Mouse (Mus musculus): ENCODE data around the gene Phldb2. TPM values are rescaled to one million over a fixed set of nuclear protein-coding genes. Genes with fewer than 3 reads are reported as not detected.
A peak's percentile ranks its signal among the peaks of the same experiment; 100 is the strongest.

The Phldb2 gene
- polyA plus RNA-seq, 1 experiment from 2014 or later: 17.4 TPM

DNA sequence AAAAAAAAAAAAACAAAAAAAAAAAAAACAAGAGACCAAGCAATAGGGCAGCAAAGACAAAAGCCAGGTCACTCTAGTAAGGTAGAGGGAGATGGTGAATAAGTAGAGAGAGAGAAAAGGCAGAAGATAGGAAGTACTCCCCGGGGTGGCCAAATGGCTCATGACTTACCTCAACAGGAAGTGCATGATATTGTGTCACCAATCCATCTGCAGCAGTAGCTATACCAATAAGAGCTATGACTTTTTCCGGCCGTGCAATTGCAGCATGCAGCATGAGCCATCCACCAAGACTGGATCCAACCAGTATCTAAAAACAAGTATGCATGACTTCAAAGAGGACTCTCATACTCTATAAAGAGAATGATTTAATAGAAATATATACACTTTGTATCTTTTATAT lies 216.7 kb downstream of the Phldb2 start:
- ATAC-seq: no peak
- no peak overlapping the region for H3K4me2 ChIP-seq
- H3K27me3 ChIP-seq (replicated peaks): no peaks in the 10 kb centered on the region
- WGBS (ENCODE audit: insufficient replicate concordance): 75% methylated on average over 3 of the region's 3 CpGs
- H3K4me3 ChIP-seq: no peak overlapping the region
- H3K9ac ChIP-seq: no peak overlapping the region
- H3K27ac ChIP-seq: no peak overlapping the region
- H3K4me1 ChIP-seq: peaks cover 16% of the 10 kb centered on the region
- peaks cover 74% of the 10 kb centered on the region for H3K36me3 ChIP-seq
- H3K9me3 ChIP-seq (replicated peaks): no peaks in the 10 kb centered on the region

DNA sequence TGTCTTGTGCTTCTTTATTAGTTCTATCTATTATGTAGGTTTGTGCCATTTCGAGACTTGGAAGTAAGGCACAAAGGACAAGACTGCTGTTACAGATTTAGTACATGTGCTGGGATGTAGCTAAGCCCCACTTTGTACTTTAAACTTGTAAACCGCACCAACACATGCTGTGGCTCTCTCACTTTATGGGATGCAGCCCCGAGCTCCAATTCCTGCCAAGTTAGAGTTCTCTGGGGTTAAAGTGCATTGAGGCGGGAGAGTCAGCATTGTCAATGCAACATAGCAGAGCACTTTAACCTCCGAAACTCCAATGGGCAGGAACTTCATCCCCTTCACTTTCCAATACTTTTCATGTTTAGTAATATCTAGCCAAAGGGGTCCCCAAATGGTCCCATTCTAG lies 224.2 kb downstream of the Phldb2 start:
- Histone ChIP-seq H3K27me3 (replicated peaks) (peaks cover 12% of the 10 kb centered on the region), H3K4me1 (no peaks in the 10 kb centered on the region), H3K36me3 (peaks cover 56% of the 10 kb centered on the region), H3K9ac (no peak overlapping the region), H3K9me3 (replicated peaks) (no peaks in the 10 kb centered on the region), H3K4me2 (no peak overlapping the region), H3K4me3 (no peak overlapping the region), H3K27ac (no peak overlapping the region)
- 77% methylated on average over 5 of the region's 5 CpGs for WGBS (ENCODE audit: insufficient replicate concordance)
- ATAC-seq: no peak

DNA sequence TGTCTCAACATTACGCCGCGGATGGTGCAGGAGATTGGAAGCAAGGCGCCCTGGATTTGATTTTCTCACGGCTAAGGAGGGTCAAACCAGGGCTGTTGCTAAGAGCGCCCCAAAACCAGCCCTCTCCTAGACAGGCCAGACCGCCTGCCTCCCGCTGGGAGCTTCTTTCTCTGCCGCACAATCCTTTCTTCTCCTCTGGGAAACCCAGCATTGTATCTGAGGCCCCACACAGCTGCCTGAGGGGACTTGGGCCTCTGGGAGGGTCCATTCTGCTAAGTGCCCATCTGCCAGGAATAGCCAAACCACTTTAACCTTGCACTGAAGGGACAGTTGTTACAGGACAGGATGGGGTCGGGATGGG lies 228.7 kb downstream of the Phldb2 start:
- peaks cover 31% of the 10 kb centered on the region for H3K27me3 ChIP-seq (replicated peaks)
- peak overlapping the region; percentile 42 for H3K4me3 ChIP-seq
- peak overlapping the region; percentile 69 for H3K4me2 ChIP-seq
- no peaks in the 10 kb centered on the region for H3K9me3 ChIP-seq (replicated peaks)
- no peaks in the 10 kb centered on the region for H3K4me1 ChIP-seq
- no peak for ATAC-seq
- H3K9ac ChIP-seq: peak overlapping the region; percentile 46; the same call in 1 of the 2 replicates
- H3K36me3 ChIP-seq: peaks cover 18% of the 10 kb centered on the region
- 13% methylated on average over 10 of the region's 10 CpGs for WGBS (ENCODE audit: insufficient replicate concordance)
- H3K27ac ChIP-seq: no peak overlapping the region

DNA sequence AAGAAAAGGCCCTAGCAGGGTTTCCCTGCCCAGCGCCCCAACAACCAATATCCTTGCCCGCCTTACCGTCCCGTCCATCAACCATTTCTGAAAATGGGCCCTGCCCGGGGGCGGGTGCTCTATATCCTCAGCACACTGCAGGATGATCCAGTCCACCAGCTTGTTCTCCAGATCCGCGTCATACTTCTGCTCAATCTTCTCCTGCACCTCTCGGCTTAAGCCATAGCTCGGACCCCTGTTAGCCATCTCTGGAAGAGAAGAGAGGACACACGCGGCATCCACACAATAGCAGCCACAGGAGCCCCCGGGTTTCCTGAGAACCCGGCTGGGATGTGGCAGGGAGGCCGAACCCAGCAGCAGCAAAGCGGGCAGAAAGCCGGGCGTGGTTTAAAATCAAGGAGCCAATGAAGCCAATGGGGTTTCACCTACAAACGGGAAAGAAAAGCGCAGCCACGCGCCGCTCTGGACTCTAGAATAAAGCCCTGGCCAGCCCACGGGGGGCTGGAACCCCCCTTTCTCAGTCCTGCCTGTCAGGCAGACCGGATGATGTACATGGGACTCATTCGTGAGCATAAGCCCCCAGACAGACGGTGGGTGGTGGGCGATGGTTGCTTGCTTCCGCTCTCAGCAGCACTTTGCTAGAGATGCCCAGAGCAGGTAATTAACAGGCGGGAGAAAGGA lies 229.2 kb downstream of the Phldb2 start, which contains the start of gene Tagln3:
Tagln3 (minus strand) TSS at position 548 of the 681 bp plus-strand sequence.
- Histone ChIP-seq H3K27ac (no peak within 1 kb of the TSS), H3K27me3 (replicated peaks) (peaks cover 31% of the 10 kb centered on the region), H3K4me1 (no peaks in the 10 kb centered on the region), H3K9me3 (replicated peaks) (no peaks in the 10 kb centered on the region), H3K4me2 (peak within 1 kb of the TSS; percentile 69), H3K9ac (peak within 1 kb of the TSS; percentile 46; the same call in 1 of the 2 replicates), H3K4me3 (peak within 1 kb of the TSS; percentile 42), H3K36me3 (peaks cover 13% of the 10 kb centered on the region)
- no peak for ATAC-seq
- WGBS (ENCODE audit: insufficient replicate concordance): 7% methylated on average over 30 of the region's 30 CpGs

DNA sequence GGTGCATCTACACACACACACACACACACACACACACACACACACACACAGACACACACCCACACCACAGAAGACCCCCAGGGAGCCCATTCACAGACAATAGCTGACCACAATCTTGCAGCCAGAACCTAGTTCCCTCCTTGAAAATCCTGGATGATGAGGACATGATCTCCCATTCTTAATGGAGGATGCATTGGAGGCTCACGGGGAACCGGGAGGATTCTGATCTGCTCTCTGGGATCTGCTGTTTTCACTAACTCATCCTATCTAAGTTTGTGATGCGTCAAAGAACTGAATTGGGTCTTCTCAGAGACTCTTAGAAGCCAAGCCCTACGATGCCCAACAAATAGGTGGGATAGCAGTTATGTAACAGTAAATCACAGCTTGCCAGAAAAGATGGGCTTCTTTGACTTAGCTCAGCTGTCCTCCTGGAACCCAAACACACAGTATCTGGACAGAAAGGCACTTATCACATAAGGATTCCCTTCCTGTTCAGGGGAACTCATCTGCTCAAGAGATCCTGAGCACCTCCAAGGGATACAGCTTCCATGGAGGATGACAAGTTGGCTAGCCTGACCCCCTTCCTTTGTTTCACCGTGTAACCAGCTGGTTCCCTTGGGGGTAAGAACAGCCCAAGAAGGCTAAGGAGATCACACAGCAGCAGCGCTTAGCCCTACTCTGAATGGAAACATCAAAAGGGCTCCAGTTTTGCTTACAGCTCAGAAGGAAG lies 230.1 kb downstream of the Phldb2 start:
- no peak for ATAC-seq
- Histone ChIP-seq H3K36me3 (peaks cover 4% of the 10 kb centered on the region), H3K4me3 (no peak overlapping the region), H3K4me1 (no peaks in the 10 kb centered on the region), H3K9me3 (replicated peaks) (no peaks in the 10 kb centered on the region), H3K9ac (no peak overlapping the region), H3K27ac (no peak overlapping the region), H3K27me3 (replicated peaks) (peaks cover 31% of the 10 kb centered on the region), H3K4me2 (peak overlapping the region; percentile 69; the same call in 1 of the 2 replicates)
- 67% methylated on average over 6 of the region's 6 CpGs for WGBS (ENCODE audit: insufficient replicate concordance)

DNA sequence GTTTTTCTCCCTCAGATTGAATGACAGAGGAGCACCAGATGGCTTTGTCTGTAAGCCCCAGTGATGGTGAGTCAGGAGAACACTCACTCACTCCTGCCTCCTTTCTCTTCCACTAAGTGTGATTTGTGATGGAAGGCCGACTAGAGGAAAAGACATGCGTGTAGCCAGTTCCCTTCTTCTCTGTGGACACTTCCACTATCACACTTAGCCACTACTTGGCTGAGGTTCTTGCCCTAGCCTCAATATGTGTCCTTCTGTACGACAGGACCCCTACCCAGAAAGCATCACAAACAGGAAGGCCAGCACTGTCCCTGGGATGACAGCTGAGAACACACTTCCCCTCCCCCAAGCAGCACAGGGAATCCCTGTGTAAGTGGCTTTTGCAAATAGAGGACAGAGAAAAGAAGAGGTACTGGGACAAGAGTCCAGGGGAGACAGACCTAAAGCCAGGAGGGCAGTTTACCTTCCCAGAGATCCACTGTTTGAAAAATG lies 230.9 kb downstream of the Phldb2 start:
- Histone ChIP-seq H3K27me3 (replicated peaks) (peaks cover 31% of the 10 kb centered on the region), H3K4me2 (no peak overlapping the region), H3K9me3 (replicated peaks) (no peaks in the 10 kb centered on the region), H3K9ac (no peak overlapping the region), H3K27ac (no peak overlapping the region), H3K4me3 (no peak overlapping the region), H3K36me3 (no peaks in the 10 kb centered on the region), H3K4me1 (no peaks in the 10 kb centered on the region)
- 55% methylated on average over 3 of the region's 3 CpGs for WGBS (ENCODE audit: insufficient replicate concordance)
- no peak for ATAC-seq

DNA sequence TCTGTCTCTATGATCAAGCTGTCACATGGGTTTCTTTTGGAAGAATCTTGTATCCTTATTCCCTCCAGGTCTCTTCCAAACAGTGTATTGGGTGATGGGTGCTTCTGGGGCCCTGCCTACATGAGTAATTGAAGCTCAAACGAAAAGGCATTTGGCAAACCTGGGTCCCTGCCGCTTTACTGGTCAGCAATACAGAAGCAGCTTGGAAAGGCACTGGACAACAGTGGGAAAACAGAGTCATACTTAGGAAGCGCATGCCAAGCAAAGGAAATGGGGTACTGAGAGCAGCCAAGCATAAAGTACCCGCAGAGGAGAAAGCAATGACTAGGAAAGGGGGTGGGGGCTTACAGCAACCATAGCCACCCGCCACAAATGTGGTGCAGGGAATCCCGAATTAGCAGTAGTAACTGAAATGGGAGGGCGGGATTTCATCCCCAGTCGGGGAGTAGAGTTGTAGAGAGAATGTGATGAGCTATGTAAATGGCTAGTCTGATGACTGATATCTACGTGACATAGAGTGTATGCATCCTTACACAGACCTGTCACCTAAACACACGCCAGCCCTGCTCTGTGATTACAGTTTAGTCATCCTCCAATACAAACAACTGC lies 233.3 kb downstream of the Phldb2 start:
- Histone ChIP-seq H3K27ac (no peak overlapping the region), H3K9me3 (replicated peaks) (no peaks in the 10 kb centered on the region), H3K4me3 (no peak overlapping the region), H3K27me3 (replicated peaks) (peaks cover 28% of the 10 kb centered on the region), H3K36me3 (no peaks in the 10 kb centered on the region), H3K9ac (no peak overlapping the region), H3K4me1 (no peaks in the 10 kb centered on the region), H3K4me2 (no peak overlapping the region)
- no peak for ATAC-seq
- WGBS (ENCODE audit: insufficient replicate concordance): 63% methylated on average over 10 of the region's 10 CpGs

DNA sequence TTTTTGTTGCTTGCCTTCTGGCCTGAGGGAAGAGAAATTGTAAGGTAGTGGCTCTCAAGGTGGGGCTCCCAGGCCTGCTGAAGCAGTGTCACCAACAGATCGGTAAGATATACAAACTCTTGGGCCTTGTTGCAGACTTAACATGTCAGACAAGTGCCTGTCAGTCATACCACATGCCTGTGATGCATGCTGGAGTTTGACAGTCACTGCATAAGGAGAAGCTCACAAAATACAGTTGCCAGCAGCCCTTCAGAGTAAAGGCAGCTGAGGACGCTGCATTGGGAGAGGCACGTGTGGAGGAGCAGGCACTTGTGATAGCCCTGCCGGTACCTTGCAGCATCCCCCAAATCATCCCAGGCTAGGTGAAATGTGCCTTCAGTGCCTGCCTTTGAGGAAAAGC lies 235.1 kb downstream of the Phldb2 start:
- Histone ChIP-seq H3K36me3 (no peaks in the 10 kb centered on the region), H3K9me3 (replicated peaks) (no peaks in the 10 kb centered on the region), H3K27me3 (replicated peaks) (peaks cover 10% of the 10 kb centered on the region), H3K4me1 (no peaks in the 10 kb centered on the region), H3K27ac (no peak overlapping the region), H3K4me2 (no peak overlapping the region), H3K4me3 (no peak overlapping the region), H3K9ac (no peak overlapping the region)
- ATAC-seq: no peak
- WGBS (ENCODE audit: insufficient replicate concordance): 82% methylated on average over 4 of the region's 4 CpGs

DNA sequence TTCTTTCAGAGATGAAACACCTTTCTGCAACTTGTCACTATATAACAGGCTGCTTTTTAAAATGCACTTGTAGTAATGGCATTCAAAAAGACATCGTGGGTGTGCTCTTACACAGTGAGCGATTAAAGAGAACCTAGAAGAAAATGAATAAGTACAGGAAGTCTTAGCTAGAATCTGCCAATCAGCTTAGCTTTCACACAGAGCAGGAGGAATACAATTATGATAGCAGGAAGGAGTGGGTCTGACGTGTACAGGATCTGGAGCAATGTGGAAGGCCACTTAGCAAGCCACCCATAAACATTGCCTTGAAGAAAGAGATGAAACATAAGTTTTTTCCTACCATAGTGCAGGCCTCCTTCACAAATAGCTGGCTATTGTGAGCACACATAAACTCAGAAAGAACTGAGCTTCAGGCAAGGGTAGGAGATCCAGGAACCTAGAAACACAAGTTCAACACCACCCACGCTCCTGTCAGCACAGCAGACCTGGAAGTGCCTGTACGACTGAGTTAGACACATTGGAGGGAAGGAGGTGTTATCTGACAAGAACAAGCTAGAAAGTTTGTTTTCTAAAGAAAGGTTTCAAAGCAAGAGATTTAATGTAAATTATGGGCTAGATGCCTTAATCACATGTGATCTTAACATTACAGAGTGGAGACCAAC lies 238.8 kb downstream of the Phldb2 start:
- WGBS (ENCODE audit: insufficient replicate concordance): 59% methylated on average over 5 of the region's 5 CpGs
- no peaks in the 10 kb centered on the region for H3K4me1 ChIP-seq
- no peak overlapping the region for H3K4me3 ChIP-seq
- no peak overlapping the region for H3K9ac ChIP-seq
- H3K4me2 ChIP-seq: no peak overlapping the region
- no peaks in the 10 kb centered on the region for H3K9me3 ChIP-seq (replicated peaks)
- no peak overlapping the region for H3K27ac ChIP-seq
- no peak for ATAC-seq
- H3K27me3 ChIP-seq (replicated peaks): no peaks in the 10 kb centered on the region
- H3K36me3 ChIP-seq: no peaks in the 10 kb centered on the region

DNA sequence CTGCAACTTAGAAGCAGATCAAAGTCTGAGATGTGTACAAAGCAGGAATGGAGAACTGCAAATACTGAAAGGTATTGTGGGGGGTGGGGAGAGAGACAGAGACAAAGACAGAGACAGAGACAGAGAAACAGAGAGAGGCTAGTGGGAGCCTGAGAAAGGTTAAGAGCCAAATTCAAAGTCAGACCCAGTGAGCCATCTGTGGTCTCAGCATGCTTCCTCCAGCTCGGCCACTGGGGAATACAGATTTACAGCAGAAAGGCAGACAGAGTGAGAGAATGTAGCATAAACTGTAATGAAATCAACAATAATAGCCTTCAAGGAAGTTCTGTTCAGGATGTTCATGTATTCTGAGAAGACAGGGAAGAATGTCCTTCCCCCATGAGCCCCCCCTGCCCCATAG lies 239.5 kb downstream of the Phldb2 start:
- Histone ChIP-seq H3K4me1 (no peaks in the 10 kb centered on the region), H3K4me2 (no peak overlapping the region), H3K4me3 (no peak overlapping the region), H3K9ac (no peak overlapping the region), H3K9me3 (replicated peaks) (no peaks in the 10 kb centered on the region), H3K36me3 (no peaks in the 10 kb centered on the region), H3K27me3 (replicated peaks) (no peaks in the 10 kb centered on the region), H3K27ac (no peak overlapping the region)
- 39% methylated on average over 1 of the region's 1 CpGs for WGBS (ENCODE audit: insufficient replicate concordance)
- no peak for ATAC-seq

DNA sequence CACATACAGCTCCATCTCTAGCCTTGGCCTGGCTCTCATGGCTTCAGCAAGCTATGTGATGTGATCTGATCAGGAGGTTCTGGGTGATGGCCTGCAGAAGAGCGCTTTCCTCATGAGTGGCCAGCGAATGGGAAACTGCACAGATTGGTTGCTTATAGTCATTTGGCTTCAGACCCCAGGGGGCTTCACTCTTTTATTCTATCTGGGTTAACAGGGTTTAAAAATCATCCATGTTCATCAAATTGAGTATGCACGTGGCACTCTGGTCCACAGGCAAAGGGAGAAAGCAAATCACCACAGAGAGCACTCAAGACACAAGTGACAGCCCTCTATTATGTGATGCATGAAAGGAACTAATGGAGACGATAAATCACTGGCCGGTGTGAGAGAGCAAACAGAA lies 240.1 kb downstream of the Phldb2 start:
- 65% methylated on average over 5 of the region's 5 CpGs for WGBS (ENCODE audit: insufficient replicate concordance)
- H3K9me3 ChIP-seq (replicated peaks): no peaks in the 10 kb centered on the region
- no peak overlapping the region for H3K9ac ChIP-seq
- no peak overlapping the region for H3K4me3 ChIP-seq
- no peaks in the 10 kb centered on the region for H3K4me1 ChIP-seq
- H3K27ac ChIP-seq: no peak overlapping the region
- H3K36me3 ChIP-seq: no peaks in the 10 kb centered on the region
- no peak overlapping the region for H3K4me2 ChIP-seq
- no peak for ATAC-seq
- H3K27me3 ChIP-seq (replicated peaks): no peaks in the 10 kb centered on the region

DNA sequence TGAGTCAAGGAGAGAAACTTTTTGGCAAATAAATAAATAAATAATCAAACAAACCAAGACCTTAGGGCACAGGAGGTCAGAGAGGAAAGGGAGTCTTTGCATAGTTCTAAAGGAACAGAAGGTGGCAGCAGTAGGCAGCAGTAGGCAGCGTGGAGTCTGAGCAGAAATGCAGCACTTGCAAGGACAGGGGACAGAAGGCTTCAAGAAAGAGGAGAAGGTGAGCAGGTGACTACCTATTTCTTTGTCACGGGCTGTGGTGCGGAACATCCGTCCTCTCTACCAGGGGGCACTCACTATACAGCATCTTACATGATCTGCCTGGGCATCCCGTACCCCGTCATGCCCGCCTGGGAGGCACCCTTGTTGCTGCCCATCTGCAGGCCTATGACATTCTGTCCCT lies 242.1 kb downstream of the Phldb2 start:
- H3K9me3 ChIP-seq (replicated peaks): no peaks in the 10 kb centered on the region
- H3K4me2 ChIP-seq: no peak overlapping the region
- no peak; the same call in 1 of the 2 replicates for ATAC-seq
- no peak overlapping the region for H3K9ac ChIP-seq
- H3K27me3 ChIP-seq (replicated peaks): no peaks in the 10 kb centered on the region
- H3K27ac ChIP-seq: no peak overlapping the region
- H3K4me1 ChIP-seq: no peaks in the 10 kb centered on the region
- no peaks in the 10 kb centered on the region for H3K36me3 ChIP-seq
- WGBS (ENCODE audit: insufficient replicate concordance): 61% methylated on average over 7 of the region's 7 CpGs
- no peak overlapping the region for H3K4me3 ChIP-seq

All from liver, embryonic 12.5 days (tissue).